Mouse (Mus musculus) stomach, postnatal 0 days (tissue): Measurements from ENCODE around the gene Gm28576. TPM values are rescaled to one million over a fixed set of nuclear protein-coding genes. Genes with fewer than 3 reads are reported as not detected.
"Not testable (repeated sequence)": the region's sequence is repeated elsewhere in the genome, so short reads cannot be mapped to it uniquely, and the experiment has no call there.

ENCODE experiments used
- ATAC-seq: fragments of 200-750 bp; cut with Nextera tagmentation; 2 replicates; pipeline ENCODE4 v1.8.0; 2017; ENCODE audit not compliant: low FRiP score, low TSS enrichment
- DNase-seq: peaks from one replicate; pipeline ENCODE4 v3.0.0-alpha.2; 2016; ENCODE audit warnings: low spot score
- H3K27ac ChIP-seq: fragments of 300-500 bp; sonication (generic); replicated peaks from 2 replicates; pipeline ENCODE4 v1.5.1; 2014; ENCODE audit warnings: mild to moderate bottlenecking, control low read depth
- H3K27me3 ChIP-seq: fragments of 300-500 bp; sonication (generic); 2 replicates; pipeline ENCODE4 v1.6.1; 2014; ENCODE audit warnings: low read length; ENCODE audit not compliant: control insufficient read depth, insufficient read depth
- H3K36me3 ChIP-seq: fragments of 300-500 bp; sonication (generic); 2 replicates; pipeline ENCODE4 v1.6.1; 2014; ENCODE audit warnings: low read length, mixed read lengths; ENCODE audit not compliant: control insufficient read depth, insufficient read depth
- H3K4me1 ChIP-seq: fragments of 300-500 bp; sonication (generic); replicated peaks from 2 replicates; pipeline ENCODE4 v1.6.1; 2014; ENCODE audit warnings: antibody characterized with exemption; ENCODE audit not compliant: control insufficient read depth, insufficient read depth
- H3K4me2 ChIP-seq: fragments of 300-500 bp; sonication (generic); replicated peaks from 2 replicates; pipeline ENCODE4 v1.6.1; 2014; ENCODE audit warnings: low read depth, mild to moderate bottlenecking, control low read depth, moderate library complexity
- H3K4me3 ChIP-seq: fragments of 300-500 bp; sonication (generic); 2 replicates; pipeline ENCODE4 v1.5.1; 2014; ENCODE audit warnings: low read depth, low read length, control low read depth
- H3K9ac ChIP-seq: fragments of 300-500 bp; sonication (generic); 2 replicates; pipeline ENCODE4 v1.6.1; 2014; ENCODE audit warnings: mild to moderate bottlenecking, low read length, control low read depth, mixed read lengths
- H3K9me3 ChIP-seq: fragments of 300-500 bp; sonication (generic); 2 replicates; pipeline ENCODE4 v1.6.1; 2016; ENCODE audit warnings: low read length; ENCODE audit not compliant: control insufficient read depth
- WGBS: fragments of 180-500 bp; shearing (Covaris S2); extraction: QIAGEN DNeasy Blood & Tissue Kit; methylation state at CpG from one replicate; pipeline ENCODE4 v1.1.7; 2014; 5-methylcytosine and 5-hydroxymethylcytosine counted together
- polyA plus RNA-seq: library from polyadenylated mRNA; unstranded; fragments of >200 nt; fragmentation: Nextera tagmentation; extraction: Ambion mirVana; gene quantifications from 2 replicates; pipeline ENCODE4 v1.2.1, GENCODE M21; 2015

Gene Gm28576
- polyA plus RNA-seq, result not detected in 2 replicates

GRCm38 (mm10) chrY:7722641-7723040 lies at the start of gene Gm28576:
Gm28576 (plus strand) TSS chrY:7722941.
- H3K4me1 ChIP-seq, H3K9ac ChIP-seq, H3K4me2 ChIP-seq, H3K27ac ChIP-seq, H3K36me3 ChIP-seq, H3K4me3 ChIP-seq, H3K27me3 ChIP-seq, H3K9me3 ChIP-seq, DNase-seq, ATAC-seq: not testable (repeated sequence)
- WGBS, result no CpG with 5 or more reads among the region's 8 CpGs

Other genes with a start within 250 kb of the Gm28576 start
- gene Gm20826, start 84.5 kb upstream of the Gm28576 start, polyA plus RNA-seq, result not detected in 2 replicates